Mouse (Mus musculus): ENCODE measurements around the gene Slc52a3.

GRCm38 (mm10) chr2:152050316-152050715 is 54.0 kb downstream of the Slc52a3 start:
- TF ChIP-seq CTCF (IDR thresholded peaks at IDR 0.05; ENCODE audit: control insufficient read depth, insufficient read depth, insufficient read length): no peak
- no peak for TF ChIP-seq USF1 (IDR thresholded peaks at IDR 0.05; ENCODE audit: low read depth)
- no peak for TF ChIP-seq CEBPB (IDR thresholded peaks at IDR 0.05; ENCODE audit: low read depth)
- no peak for TF ChIP-seq MYOD1 (IDR thresholded peaks at IDR 0.05; ENCODE audit: control insufficient read depth, insufficient read length, low read depth)
- no peak for TF ChIP-seq MAX (IDR thresholded peaks at IDR 0.05)
